Mouse (Mus musculus): ENCODE measurements around the gene Mettl25.

DNA sequence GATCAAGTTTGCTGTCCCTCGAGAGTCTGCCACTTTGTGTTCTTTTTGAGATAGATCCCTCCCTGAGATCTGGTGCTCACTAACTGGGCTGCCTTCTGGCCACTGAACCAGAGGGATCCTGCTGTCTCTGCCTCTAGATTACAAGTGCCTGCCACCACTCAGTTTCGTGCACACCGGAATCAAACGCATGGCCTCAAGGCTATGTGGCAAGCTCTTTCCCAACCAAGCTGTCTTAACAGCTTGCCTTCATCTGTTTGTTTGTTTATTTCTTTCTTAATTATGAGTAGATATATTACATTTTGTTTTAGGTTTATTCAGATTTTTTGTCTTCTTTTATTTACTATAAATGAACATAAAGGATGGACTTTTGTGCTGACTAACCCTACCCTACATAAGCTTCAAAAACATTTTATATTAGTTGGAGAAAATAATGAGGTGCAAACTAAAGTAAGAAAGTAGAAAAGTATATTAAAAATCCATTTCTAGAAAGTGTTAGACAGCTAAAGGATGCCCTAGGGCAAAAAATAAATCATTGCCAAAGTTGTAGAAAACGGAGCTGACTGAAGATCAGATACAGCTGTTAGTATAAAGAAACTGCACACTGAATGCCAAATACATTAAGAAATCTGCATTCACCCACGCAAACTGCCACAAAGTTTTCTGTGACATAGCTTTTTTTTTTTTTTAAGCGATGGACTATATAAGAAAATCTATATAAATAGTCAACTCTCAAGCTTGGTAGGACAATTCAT lies 34.7 kb downstream of the Mettl25 start:
- TF ChIP-seq CTCF (IDR thresholded peaks at IDR 0.05; ENCODE audit: low read depth, low read length) (no peak), TAL1 (conservative IDR thresholded peaks at IDR 0.05; ENCODE audit: low read depth, low read length) (no peak)
